Mouse (Mus musculus) cortical plate, adult 2 months (tissue): Measurements from ENCODE around the gene Ttll8. TPM values are rescaled to one million over a fixed set of nuclear protein-coding genes. Genes with fewer than 3 reads are reported as not detected.

Source experiments
- H3K27ac ChIP-seq: fragments of 200-500 bp; 2 replicates; pipeline ENCODE4 v1.5.1; 2012; ENCODE audit warnings: low read length, control low read depth, inconsistent platforms; ENCODE audit not compliant: insufficient read depth
- H3K4me1 ChIP-seq: fragments of 200-500 bp; 2 replicates; pipeline ENCODE4 v1.6.1; 2011; ENCODE audit warnings: low read length; ENCODE audit not compliant: control insufficient read depth, insufficient read depth
- H3K4me3 ChIP-seq: fragments of 200-500 bp; 2 replicates; pipeline ENCODE4 v1.5.1; 2011; ENCODE audit warnings: mild to moderate bottlenecking, low read length, control low read depth; ENCODE audit not compliant: insufficient read depth
- CTCF ChIP-seq: fragments of 200-500 bp; IDR thresholded peaks from 2 replicates; pipeline ENCODE4 v1.5.1; 2011; ENCODE audit warnings: mild to moderate bottlenecking, control low read depth, low read length; ENCODE audit not compliant: insufficient read depth; ENCODE audit errors: extremely low read depth
- POLR2A ChIP-seq: fragments of 200-500 bp; IDR thresholded peaks from 2 replicates; pipeline ENCODE4 v1.6.1; 2011; ENCODE audit warnings: mild to moderate bottlenecking, low read length, control low read depth; ENCODE audit not compliant: insufficient read depth; ENCODE audit errors: extremely low read depth
- polyA plus RNA-seq: library from polyadenylated mRNA; depleted of rRNA; stranded (reverse); fragments of >200 nt; gene quantifications from 2 replicates; pipeline ENCODE4 v1.2.3, GENCODE M21; 2012

The Ttll8 gene
- polyA plus RNA-seq, 1 experiment = 1.6 TPM

DNA sequence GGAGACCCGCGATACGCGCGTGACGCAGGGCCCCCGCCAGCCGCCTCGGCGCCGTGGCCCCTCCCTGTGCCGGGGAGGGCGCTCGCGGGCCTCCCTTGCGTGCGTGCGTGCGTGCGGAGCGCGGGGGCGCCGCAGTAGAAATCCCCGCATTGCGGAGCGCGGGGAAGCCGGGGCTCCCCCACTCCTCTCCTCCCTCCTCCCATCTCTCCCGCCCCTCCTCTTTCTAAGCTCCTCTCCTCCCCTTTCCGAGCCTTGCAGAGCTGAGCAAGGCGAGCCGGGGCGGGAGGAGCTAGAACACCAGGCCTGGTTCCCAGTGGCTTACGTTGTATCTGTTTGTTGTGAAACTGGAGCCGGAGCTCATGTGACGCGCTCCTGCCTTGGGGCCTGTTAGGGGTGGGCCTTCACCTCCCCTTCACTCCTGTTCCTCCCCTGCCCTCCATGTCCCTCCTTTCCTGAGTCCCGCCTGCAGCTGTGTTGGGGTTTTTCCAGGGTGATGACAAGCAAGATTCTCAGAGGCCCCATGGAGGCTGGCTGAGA, 90.5 kb downstream of the Ttll8 start:
- Histone ChIP-seq H3K4me1 (peaks cover 2% of the 10 kb centered on the region; the same call in 1 of the 2 replicates), H3K27ac (peak overlapping the region; percentile 11), H3K4me3 (peak overlapping the region; percentile 63)
- TF ChIP-seq CTCF (no peak), POLR2A (peak; percentile 39; the same call in 1 of the 2 replicates)

DNA sequence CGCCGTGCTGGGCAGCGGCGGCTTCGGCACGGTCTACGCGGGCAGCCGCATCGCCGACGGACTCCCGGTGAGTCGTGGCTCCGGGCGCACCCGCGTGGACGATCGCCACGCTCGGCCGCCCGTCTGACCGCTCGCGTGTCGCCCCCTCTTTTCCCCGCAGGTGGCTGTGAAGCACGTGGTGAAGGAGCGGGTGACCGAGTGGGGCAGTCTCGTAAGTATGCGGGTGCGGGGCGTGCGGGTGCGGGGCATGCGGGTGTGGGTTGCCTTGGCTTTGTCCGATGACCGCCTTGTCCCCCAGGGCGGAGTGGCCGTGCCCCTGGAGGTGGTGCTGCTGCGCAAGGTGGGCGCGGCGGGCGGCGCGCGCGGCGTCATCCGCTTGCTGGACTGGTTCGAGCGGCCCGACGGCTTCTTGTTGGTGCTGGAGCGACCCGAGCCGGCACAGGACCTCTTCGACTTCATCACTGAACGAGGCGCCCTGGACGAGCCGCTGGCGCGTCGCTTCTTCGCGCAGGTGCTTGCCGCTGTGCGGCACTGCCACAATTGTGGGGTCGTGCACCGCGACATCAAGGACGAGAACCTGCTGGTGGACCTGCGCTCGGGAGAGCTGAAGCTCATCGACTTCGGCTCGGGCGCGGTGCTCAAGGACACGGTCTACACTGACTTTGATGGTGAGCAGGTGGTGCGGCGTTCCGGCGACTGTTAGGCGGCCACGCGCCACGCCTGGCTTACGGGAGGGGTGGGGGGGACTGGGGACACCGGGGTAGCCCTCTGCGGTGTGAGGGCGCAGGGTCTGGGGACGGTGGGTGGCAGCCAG, 91.1 kb downstream of the Ttll8 start:
- peak overlapping the region; percentile 63 for H3K4me3 ChIP-seq
- H3K27ac ChIP-seq = peak overlapping the region; percentile 94
- H3K4me1 ChIP-seq = peaks cover 2% of the 10 kb centered on the region; the same call in 1 of the 2 replicates
- TF ChIP-seq CTCF (no peak), POLR2A (no peak)

DNA sequence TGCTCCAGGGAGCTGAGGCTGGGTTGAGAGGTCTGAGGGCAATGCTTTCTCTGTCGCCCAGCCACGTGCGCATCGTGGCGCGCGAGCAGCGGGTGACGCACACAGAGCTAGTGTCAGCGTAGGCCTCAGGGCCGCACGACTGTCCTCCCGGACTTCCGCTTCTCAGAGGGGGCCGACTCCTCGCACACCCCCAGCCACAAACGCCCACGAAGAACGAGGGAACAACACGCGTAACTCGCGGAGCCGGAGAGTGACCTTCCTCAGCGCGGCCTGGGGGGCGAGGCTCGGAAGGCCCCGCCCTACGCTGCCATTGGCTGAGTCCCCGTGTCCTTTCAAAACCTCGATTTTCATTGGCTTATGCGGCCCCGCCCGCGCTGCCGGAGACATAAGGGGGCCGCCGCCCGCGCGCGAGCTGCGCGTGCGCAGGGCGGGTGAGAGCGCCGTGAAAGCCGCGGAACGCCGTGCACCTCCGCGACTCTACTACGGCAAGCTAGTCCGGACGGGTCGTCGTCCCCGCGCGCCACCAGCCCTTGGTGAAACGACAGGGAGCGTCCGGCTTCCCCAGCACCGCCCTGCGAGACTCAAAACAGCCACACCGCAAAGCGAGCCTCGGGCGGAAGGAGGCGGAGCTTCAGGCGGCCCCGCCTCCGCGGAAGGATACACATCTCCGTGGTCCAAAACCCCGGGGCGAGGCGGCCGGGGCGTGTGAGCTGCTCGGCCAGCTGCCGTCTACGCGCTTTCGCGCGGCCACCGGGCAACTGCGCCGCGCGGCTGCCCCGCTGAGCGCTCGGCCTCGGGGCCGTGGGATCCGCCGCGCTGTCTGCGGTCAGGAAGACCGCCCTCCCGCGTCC, 92.2 kb downstream of the Ttll8 start, which contains the start of gene Pim3:
Gene Pim3 (plus strand): TSS at position 415 of the 851 bp plus-strand sequence.
- peaks cover 2% of the 10 kb centered on the region; the same call in 1 of the 2 replicates for H3K4me1 ChIP-seq
- TF ChIP-seq POLR2A (peak; percentile 88), CTCF (no peak)
- H3K27ac ChIP-seq = peak within 1 kb of the TSS; percentile 96
- peak within 1 kb of the TSS; percentile 63 for H3K4me3 ChIP-seq

DNA sequence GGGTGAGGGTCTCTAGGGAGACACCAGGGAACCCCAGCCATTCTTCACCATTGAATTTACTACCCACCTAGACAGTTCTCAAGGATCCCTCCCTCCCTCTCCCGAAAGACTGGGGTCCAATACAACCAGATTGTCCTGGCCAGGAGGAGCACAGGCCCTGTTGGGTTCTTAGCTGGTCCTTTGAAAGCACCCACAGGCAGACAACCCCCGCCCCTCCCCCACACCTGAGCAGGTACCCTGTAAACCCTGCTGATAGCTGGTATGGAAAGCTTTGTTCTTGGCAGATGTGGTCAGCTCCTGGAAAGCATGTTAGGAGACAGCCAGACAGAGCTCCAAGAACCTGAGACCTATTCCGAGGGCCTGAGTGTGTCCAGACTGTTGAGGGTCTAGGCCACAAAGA, 93.4 kb downstream of the Ttll8 start:
- no peak for TF ChIP-seq POLR2A
- no peak for TF ChIP-seq CTCF
- H3K27ac ChIP-seq = no peak overlapping the region

DNA sequence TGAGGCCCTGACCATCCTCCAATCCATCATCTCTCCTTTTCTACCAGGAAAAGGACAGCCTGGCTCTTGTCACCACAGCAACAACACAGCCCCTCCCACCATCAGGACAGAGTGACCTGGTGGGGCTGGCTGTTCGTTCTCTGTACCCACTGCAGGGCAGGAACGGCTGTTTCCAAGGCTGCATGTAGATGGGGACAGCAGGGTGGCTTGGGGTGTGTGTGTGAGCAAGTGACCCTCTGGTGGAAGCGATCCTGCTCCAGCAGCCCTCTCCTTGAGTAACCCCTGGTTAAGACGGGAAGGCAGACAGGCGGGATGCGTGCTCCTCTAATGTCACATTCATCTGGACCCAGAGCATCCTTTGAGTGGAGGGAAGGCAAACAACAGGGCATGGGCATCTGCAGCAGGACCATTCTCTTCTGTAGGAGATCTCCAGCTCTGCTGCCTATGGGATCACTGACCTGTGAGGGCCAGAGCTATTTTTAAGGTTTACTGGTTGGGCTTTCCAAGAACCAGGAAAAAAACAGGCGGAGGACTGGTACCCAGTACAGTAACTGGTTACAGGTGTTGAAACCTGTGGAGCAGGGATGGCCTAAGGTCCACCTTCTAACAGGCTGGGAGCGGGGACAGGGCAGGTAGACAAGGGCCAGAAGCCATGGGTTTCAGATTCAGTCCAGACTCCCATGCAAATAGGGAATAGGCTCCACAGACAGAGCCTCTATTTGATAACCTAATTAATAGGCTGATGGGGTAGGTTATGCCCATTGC, 94.8 kb downstream of the Ttll8 start:
- H3K4me3 ChIP-seq = no peak overlapping the region
- no peak overlapping the region for H3K27ac ChIP-seq
- H3K4me1 ChIP-seq = peaks cover 2% of the 10 kb centered on the region; the same call in 1 of the 2 replicates
- TF ChIP-seq CTCF (no peak), POLR2A (no peak)

More for the DNA sequence above, 93.4 kb downstream of the Ttll8 start:
- Histone ChIP-seq H3K4me3 (no peak overlapping the region), H3K4me1 (peaks cover 2% of the 10 kb centered on the region; the same call in 1 of the 2 replicates)

DNA sequence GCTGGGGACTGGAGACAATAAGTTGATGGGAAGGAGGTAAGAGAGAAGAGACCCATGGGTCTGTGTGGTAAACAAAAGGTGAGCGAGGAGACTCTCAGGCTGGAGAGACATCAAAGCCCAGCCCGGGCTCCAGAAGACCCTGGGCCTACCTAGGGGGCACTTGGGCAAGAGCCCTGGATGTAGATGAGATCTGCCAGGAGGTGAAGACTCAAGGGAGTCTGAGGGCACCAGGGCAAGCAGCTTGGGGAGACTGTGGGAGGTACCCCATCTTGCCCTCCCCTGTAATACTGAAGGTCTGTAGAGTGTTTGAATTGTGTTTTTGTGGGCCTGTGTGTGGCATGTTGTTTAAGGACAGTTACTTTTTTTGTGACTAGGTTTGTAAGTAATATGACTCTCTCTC, 95.5 kb downstream of the Ttll8 start:
- no peak for TF ChIP-seq POLR2A
- H3K4me1 ChIP-seq = peaks cover 2% of the 10 kb centered on the region; the same call in 1 of the 2 replicates
- no peak overlapping the region for H3K4me3 ChIP-seq
- H3K27ac ChIP-seq = no peak overlapping the region

DNA sequence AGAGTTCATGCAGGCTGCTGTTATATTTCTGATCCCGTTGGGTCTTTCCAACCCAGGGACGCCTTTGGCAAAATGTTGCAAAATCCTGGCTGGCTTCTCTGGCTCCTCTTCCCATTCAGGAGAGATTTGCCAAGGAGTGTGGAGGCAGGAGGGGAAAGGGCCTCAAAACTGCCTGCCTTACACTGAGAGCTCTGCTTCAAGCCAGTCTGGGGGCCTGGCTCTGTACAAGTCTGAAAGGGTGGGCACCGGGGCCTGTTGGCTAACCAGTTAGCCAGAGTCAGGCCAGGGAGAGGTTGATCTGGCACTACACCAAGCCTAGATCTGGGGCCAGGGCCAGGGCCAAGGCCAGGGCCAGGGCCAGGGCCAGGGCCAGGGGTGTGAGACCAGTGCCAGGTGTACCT, 96.1 kb downstream of the Ttll8 start:
- H3K4me1 ChIP-seq = peaks cover 2% of the 10 kb centered on the region; the same call in 1 of the 2 replicates
- H3K27ac ChIP-seq = peak overlapping the region; percentile 0; the same call in 1 of the 2 replicates
- no peak overlapping the region for H3K4me3 ChIP-seq
- TF ChIP-seq POLR2A = no peak
- no peak for TF ChIP-seq CTCF

DNA sequence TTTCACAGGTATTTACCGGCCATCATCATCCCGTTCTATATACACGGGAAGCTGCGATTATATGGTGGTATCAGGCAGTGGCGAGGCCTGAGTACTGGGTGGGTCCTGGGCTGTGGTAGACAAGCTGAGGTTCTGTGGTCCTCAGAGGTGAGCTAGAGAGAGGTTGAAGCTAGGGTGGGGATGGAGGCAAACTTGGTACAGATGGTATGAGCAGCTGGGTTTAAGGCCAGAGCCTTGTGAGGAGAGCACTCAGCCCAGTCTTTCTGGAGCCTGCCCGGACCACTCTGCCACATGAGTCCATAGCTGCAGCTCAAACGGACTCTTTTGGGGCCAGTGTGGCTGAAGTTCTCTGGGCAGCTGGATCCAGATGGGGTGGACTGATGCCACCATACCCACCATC, 96.9 kb downstream of the Ttll8 start:
- peaks cover 2% of the 10 kb centered on the region; the same call in 1 of the 2 replicates for H3K4me1 ChIP-seq
- H3K27ac ChIP-seq = no peak overlapping the region
- H3K4me3 ChIP-seq = no peak overlapping the region
- TF ChIP-seq CTCF = no peak
- TF ChIP-seq POLR2A = no peak

DNA sequence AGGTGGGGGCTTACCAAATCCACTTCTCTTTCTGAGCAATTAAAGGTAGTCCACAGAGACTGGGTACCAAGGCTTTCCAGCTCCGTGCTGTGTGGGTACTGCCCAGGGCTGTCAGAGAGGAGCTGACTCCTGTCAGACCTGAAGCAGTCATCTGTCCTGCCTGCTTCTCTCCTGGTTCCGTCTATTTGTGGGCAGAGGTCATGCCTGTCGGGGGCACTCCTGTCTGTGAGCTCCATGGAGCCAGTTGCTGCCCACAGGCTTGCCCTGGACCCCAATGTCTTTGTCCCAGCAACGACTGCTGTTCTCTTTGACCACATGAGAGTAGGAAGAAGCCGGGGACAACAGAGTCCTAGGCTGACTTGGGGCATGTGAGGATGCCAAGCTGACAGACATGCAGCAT, 97.6 kb downstream of the Ttll8 start:
- H3K4me1 ChIP-seq = peaks cover 2% of the 10 kb centered on the region; the same call in 1 of the 2 replicates
- no peak for TF ChIP-seq POLR2A
- no peak for TF ChIP-seq CTCF
- no peak overlapping the region for H3K4me3 ChIP-seq
- H3K27ac ChIP-seq = no peak overlapping the region
